Mouse (Mus musculus): ENCODE results near the gene Sash1. TPM values are rescaled to one million over a fixed set of nuclear protein-coding genes. Genes with fewer than 3 reads are reported as not detected.

Sash1 gene
- polyA plus RNA-seq, 1 experiment from 2014 or later, result 5.7 TPM

DNA sequence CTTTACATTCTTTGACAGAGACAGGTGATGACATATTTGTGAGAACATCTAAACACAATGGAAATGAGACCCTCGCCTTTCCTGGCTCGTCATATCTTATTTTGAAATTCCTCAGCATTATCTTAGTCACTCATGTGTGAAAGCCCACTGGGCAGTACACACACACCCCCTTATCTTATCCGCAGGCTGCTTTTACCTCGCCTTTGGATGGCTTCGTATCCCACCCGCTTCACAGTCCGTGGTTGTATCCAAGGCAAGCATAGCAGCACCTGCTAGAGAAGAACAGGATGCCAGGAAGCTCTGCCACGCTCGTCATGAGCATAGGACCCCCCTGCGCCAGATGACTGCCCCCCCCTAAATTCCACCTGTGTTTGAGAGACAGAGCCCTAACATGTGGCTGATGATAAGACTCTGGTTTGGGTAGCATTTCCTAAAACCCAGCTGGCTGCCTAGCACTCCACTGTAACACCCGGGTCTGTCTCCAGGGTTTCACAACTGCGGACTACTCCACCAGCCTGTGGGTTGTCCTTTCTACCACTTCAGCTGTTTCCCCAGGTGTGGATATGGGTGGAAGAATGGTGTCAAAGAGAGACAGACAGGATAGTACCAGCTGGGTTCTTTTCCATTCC lies 84.0 kb downstream of the Sash1 start:
- no peak for ATAC-seq

DNA sequence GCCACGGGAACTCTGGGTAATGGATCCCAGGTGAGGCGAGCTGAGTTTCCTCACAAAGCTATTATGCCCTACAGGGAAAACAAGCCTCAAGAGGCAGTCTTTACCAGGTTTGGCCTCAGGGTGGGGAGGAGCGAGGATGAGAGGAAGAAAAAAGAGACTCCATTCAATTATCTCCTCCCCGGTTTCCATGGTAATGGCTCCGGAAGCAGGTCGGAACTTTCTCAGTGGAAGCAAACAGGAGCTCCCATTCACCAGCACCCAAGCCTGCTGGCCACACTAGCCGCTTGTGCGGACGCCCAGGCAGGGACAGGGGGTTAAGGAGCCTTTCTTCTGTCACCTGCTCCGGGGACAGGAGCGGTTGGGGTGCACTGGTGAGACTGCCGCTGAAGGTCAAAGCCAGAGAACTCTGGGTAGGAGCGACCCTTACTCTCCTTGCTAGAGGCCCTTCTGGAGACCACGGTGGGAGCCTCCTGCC lies 84.7 kb downstream of the Sash1 start:
- Histone ChIP-seq H3K4me2 (replicated peaks) (0 out of 2 replicates have a peak overlapping the region, but pooled peaks have one; percentile 24), H3K4me1 (replicated peaks) (peaks cover 13% of the 10 kb centered on the region), H3K27me3 (replicated peaks) (no peaks in the 10 kb centered on the region), H3K9ac (no peak overlapping the region), H3K36me3 (0 out of 2 replicates have a peak, but pooled peaks cover 2% of the 10 kb centered on the region), H3K4me3 (replicated peaks) (no peak overlapping the region), H3K9me3 (no peaks in the 10 kb centered on the region), H3K27ac (no peak overlapping the region)
- WGBS, result 58% methylated on average over 14 of the region's 14 CpGs
- peak; percentile 37 for ATAC-seq

More for the DNA sequence above, 84.0 kb downstream of the Sash1 start:
- H3K36me3 ChIP-seq, result 0 out of 2 replicates have a peak, but pooled peaks cover 2% of the 10 kb centered on the region
- no peak overlapping the region for H3K9ac ChIP-seq
- H3K27ac ChIP-seq, result no peak overlapping the region
- no peaks in the 10 kb centered on the region for H3K27me3 ChIP-seq (replicated peaks)
- H3K4me1 ChIP-seq (replicated peaks), result peaks cover 13% of the 10 kb centered on the region
- H3K4me2 ChIP-seq (replicated peaks), result no peak overlapping the region
- H3K9me3 ChIP-seq, result no peaks in the 10 kb centered on the region
- no peak overlapping the region for H3K4me3 ChIP-seq (replicated peaks)
- 72% methylated on average over 12 of the region's 12 CpGs for WGBS

DNA sequence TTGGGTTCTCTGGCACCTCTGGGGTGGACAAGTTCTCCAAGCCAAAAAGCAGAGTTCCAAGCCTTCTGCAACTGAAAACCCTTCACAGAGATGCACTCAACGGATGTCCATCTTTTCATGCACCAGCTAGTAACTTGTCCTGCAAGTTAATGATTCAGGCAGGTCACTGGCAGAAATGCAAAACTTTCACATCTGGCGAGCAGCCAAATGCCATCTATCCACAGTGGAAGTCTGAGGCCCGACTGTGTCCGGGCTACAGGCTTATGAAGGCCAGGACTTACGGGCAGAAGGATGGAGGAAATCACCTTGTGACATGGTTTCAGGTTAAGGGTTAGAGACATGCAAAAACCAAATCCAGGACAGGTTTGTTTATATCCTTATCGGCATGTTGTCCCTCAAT lies 88.0 kb downstream of the Sash1 start:
- H3K9me3 ChIP-seq, result no peaks in the 10 kb centered on the region
- no peak for ATAC-seq
- H3K4me1 ChIP-seq (replicated peaks), result no peaks in the 10 kb centered on the region
- H3K4me3 ChIP-seq (replicated peaks), result no peak overlapping the region
- H3K4me2 ChIP-seq (replicated peaks), result no peak overlapping the region
- 66% methylated on average over 6 of the region's 6 CpGs for WGBS
- no peaks in the 10 kb centered on the region for H3K27me3 ChIP-seq (replicated peaks)
- 0 out of 2 replicates have a peak, but pooled peaks cover 2% of the 10 kb centered on the region for H3K36me3 ChIP-seq
- H3K27ac ChIP-seq, result no peak overlapping the region
- no peak overlapping the region for H3K9ac ChIP-seq

DNA sequence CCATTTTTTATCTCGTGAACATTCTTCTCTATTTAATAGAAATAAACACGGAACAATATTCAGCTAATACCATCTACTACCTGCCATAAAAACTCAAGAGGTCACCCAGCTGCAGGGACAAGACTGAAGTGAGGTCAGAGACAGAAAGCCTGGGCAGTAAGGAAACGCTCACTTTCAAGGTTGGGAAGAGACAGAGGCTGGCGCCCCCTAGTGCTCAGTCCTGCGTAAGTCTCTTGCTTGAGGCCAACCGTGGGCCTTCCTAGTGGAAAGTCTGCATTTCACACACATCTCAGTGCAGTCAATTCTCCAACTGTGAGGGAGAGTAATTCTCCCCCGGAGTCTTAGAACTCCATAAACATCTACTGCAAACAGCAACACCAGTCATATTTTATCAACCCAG lies 90.5 kb downstream of the Sash1 start:
- WGBS, result 35% methylated on average over 7 of the region's 7 CpGs
- 0 out of 2 replicates have a peak, but pooled peaks have one; percentile 23 for ATAC-seq
- Histone ChIP-seq H3K9ac (no peak overlapping the region), H3K4me3 (replicated peaks) (no peak overlapping the region), H3K27me3 (replicated peaks) (no peaks in the 10 kb centered on the region), H3K4me1 (replicated peaks) (no peaks in the 10 kb centered on the region), H3K4me2 (replicated peaks) (no peak overlapping the region), H3K27ac (no peak overlapping the region), H3K9me3 (no peaks in the 10 kb centered on the region), H3K36me3 (0 out of 2 replicates have a peak, but pooled peaks cover 2% of the 10 kb centered on the region)

DNA sequence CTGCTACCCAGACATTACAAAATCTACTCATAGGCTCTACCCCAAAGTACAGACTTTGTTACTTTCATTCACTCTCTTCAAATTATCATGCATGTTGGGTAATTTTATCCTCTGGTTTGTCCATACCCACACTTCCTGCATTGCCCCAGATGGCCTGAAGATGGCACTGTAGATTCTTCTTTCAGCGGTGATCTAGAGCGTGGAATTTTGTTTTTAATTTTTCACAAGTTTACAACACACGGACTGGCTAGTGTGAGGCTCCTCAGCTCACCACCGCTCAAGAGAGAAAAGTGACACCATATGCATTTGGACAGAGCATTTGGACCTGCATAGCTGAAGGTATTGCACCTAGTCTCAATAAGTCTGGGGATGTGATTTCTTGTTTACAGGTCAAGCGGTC lies 93.5 kb downstream of the Sash1 start:
- Histone ChIP-seq H3K4me2 (replicated peaks) (no peak overlapping the region), H3K9ac (no peak overlapping the region), H3K9me3 (no peaks in the 10 kb centered on the region), H3K4me3 (replicated peaks) (no peak overlapping the region), H3K27me3 (replicated peaks) (no peaks in the 10 kb centered on the region), H3K27ac (no peak overlapping the region), H3K4me1 (replicated peaks) (0 out of 2 replicates have a peak, but pooled peaks cover 3% of the 10 kb centered on the region), H3K36me3 (no peaks in the 10 kb centered on the region)
- 0 out of 2 replicates have a peak, but pooled peaks have one; percentile 30 for ATAC-seq
- WGBS, result 55% methylated on average over 5 of the region's 5 CpGs

DNA sequence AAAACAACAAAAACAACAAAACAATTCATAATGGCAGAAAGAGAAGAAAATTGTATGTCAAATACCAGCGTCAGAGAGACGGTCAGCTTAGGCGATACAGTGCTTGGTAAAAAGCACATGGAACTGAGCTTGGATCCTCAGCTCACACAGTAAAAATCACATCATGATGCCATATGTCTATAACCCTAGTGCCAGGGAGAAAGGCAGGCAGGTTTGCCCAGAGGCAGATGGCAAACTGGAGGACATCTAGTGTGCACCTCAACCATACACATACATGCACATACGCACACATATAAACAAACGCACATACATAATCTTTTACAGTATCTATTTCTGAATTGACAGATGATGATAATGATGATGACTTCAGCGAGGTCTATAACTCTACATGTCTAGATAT lies 96.8 kb downstream of the Sash1 start:
- no peaks in the 10 kb centered on the region for H3K9me3 ChIP-seq
- H3K9ac ChIP-seq, result no peak overlapping the region
- H3K27ac ChIP-seq, result no peak overlapping the region
- H3K4me3 ChIP-seq (replicated peaks), result no peak overlapping the region
- 97% methylated on average over 6 of the region's 6 CpGs for WGBS
- H3K36me3 ChIP-seq, result no peaks in the 10 kb centered on the region
- H3K27me3 ChIP-seq (replicated peaks), result no peaks in the 10 kb centered on the region
- H3K4me1 ChIP-seq (replicated peaks), result peaks cover 9% of the 10 kb centered on the region; the same call in 1 of the 2 replicates
- H3K4me2 ChIP-seq (replicated peaks), result no peak overlapping the region
- no peak for ATAC-seq

DNA sequence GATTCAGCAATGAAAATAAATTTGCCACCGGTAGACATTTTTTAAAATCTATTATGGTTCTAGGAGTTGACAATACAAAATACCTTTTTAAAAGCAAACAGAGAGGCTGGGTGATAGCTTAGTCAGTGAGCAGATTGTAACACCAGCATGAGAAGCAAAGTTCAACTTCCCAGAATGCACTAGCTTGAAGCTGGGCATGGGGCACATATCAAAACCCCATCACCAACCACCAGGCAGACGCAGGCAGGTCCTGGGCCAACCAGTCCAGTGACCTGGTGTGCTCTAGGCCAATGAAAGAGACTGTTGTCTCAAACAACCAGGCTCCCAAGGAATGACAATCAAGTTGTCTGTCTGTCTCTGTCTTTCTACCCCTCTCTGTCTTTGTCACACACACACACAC lies 98.6 kb downstream of the Sash1 start:
- peak; percentile 65 for ATAC-seq
- no peak overlapping the region for H3K4me2 ChIP-seq (replicated peaks)
- WGBS, result 62% methylated on average over 2 of the region's 2 CpGs

DNA sequence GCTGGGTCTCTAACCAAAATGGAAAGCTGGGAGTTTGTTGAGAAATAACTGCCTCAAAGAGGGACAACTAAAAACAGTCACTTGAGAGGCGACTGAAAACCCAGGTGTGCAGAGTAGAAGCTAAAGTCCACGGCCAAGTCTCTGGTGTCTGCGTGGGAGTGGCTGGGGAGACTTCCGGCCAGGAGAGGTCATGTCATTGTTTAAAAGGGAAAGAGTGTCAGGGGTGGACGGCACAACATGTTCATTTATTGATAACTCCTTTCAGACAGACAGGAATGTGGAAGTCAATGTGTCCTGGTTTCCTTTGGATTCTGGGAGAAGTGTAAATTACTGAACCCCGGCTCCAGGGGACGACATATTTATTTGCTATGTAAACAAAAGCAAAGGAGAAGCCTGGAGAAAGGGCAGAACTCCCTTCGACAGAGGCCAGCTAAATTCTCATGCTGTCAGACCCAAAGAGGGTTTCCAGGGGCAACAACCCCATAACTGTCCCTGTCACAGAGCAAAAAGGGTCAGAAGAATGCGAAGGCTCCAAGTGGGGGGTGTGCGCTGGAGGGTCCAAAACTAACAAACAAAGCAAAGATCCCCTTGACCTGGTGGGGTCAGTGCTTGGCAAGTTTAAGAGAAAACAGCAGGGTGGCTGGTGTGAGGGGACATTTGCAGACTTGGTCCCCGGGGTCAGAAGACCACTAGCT lies 100.3 kb downstream of the Sash1 start:
- ATAC-seq, result peak; percentile 37; the same call in 1 of the 2 replicates
- no peak overlapping the region for H3K9ac ChIP-seq
- H3K27ac ChIP-seq, result no peak overlapping the region
- peaks cover 9% of the 10 kb centered on the region; the same call in 1 of the 2 replicates for H3K4me1 ChIP-seq (replicated peaks)
- H3K4me3 ChIP-seq (replicated peaks), result no peak overlapping the region
- H3K27me3 ChIP-seq (replicated peaks), result no peaks in the 10 kb centered on the region
- no peak overlapping the region for H3K4me2 ChIP-seq (replicated peaks)
- 0 out of 2 replicates have a peak, but pooled peaks cover 5% of the 10 kb centered on the region for H3K36me3 ChIP-seq
- H3K9me3 ChIP-seq, result no peaks in the 10 kb centered on the region
- 28% methylated on average over 11 of the region's 11 CpGs for WGBS

More for the DNA sequence above, 98.6 kb downstream of the Sash1 start:
- Histone ChIP-seq H3K4me3 (replicated peaks) (no peak overlapping the region), H3K27ac (no peak overlapping the region), H3K27me3 (replicated peaks) (no peaks in the 10 kb centered on the region), H3K36me3 (0 out of 2 replicates have a peak, but pooled peaks cover 5% of the 10 kb centered on the region), H3K9me3 (no peaks in the 10 kb centered on the region), H3K4me1 (replicated peaks) (peaks cover 9% of the 10 kb centered on the region; the same call in 1 of the 2 replicates), H3K9ac (no peak overlapping the region)

DNA sequence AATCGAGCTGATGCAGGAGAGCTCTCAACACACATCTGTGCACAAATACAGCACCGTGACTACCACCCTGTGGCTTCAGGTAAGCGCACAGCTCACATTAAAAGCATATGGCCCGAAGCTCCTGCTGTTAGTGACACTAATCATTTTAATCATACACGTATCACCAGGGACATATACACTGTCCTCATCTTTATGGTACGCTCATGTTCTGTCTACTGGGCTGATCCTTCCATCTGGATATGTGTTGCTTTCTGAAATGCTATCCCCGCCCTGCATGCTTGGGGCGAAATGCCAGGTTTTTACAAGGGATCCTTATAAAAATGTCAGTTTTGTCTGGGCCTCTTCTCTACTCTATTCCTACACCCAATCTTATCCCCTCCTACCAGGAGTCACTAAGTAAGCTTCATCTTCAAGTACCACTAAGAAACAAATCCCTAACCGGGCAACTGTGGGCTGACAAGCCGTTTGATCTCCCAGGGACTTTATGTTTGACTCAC lies 103.9 kb downstream of the Sash1 start:
- WGBS, result 78% methylated on average over 10 of the region's 10 CpGs
- Histone ChIP-seq H3K4me2 (replicated peaks) (no peak overlapping the region), H3K27me3 (replicated peaks) (no peaks in the 10 kb centered on the region), H3K4me1 (replicated peaks) (peaks cover 6% of the 10 kb centered on the region; the same call in 1 of the 2 replicates), H3K36me3 (0 out of 2 replicates have a peak, but pooled peaks cover 5% of the 10 kb centered on the region), H3K9ac (no peak overlapping the region), H3K9me3 (no peaks in the 10 kb centered on the region), H3K27ac (no peak overlapping the region), H3K4me3 (replicated peaks) (no peak overlapping the region)
- no peak for ATAC-seq

DNA sequence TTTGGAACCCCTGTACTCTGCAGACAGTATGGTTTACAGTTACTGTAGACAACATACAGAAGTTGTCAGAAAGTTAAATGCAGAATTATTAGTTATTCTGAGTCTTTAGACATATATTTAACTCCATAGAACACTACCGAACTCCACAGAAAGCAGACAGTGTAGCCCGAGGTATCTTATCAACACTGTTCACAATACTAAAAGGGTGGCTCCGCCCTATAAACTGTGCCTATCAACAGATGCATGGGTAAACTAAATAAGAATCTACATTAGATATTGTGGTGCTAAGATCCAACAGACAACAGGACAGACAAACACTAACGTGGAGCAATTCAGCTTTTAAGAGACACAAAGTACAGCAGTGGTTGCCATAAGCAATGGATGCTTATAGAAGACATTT lies 106.0 kb downstream of the Sash1 start:
- 0 out of 2 replicates have a peak, but pooled peaks cover 5% of the 10 kb centered on the region for H3K36me3 ChIP-seq
- H3K27me3 ChIP-seq (replicated peaks), result no peaks in the 10 kb centered on the region
- H3K27ac ChIP-seq, result no peak overlapping the region
- 85% methylated on average over 4 of the region's 4 CpGs for WGBS
- ATAC-seq, result no peak
- no peak overlapping the region for H3K4me3 ChIP-seq (replicated peaks)
- no peaks in the 10 kb centered on the region for H3K4me1 ChIP-seq (replicated peaks)
- H3K9ac ChIP-seq, result no peak overlapping the region
- H3K9me3 ChIP-seq, result no peaks in the 10 kb centered on the region
- no peak overlapping the region for H3K4me2 ChIP-seq (replicated peaks)

DNA sequence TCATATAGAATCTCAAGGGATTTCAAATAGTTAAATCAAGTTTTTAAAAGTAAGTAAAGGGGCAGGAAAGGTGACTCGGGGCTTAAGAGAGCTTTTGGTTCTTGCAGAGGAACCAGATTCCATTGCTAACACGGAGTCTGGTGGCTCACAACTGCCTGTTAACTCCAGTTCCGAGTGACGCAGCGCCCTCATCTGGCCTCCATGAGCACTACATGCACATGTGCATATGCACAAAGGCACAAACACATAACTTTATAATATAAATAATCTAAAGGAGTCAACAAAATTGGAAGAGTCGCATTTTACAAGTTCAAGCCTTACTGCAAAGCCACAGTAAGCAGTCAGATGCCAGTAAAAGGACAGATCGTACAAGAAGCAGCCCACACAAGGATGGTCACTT lies 107.0 kb downstream of the Sash1 start:
- no peak for ATAC-seq
- WGBS, result 90% methylated on average over 7 of the region's 7 CpGs
- no peak overlapping the region for H3K4me2 ChIP-seq (replicated peaks)
- no peak overlapping the region for H3K27ac ChIP-seq
- H3K9ac ChIP-seq, result no peak overlapping the region
- no peaks in the 10 kb centered on the region for H3K9me3 ChIP-seq
- H3K4me1 ChIP-seq (replicated peaks), result no peaks in the 10 kb centered on the region
- H3K36me3 ChIP-seq, result 0 out of 2 replicates have a peak, but pooled peaks cover 3% of the 10 kb centered on the region
- H3K4me3 ChIP-seq (replicated peaks), result no peak overlapping the region
- H3K27me3 ChIP-seq (replicated peaks), result no peaks in the 10 kb centered on the region

DNA sequence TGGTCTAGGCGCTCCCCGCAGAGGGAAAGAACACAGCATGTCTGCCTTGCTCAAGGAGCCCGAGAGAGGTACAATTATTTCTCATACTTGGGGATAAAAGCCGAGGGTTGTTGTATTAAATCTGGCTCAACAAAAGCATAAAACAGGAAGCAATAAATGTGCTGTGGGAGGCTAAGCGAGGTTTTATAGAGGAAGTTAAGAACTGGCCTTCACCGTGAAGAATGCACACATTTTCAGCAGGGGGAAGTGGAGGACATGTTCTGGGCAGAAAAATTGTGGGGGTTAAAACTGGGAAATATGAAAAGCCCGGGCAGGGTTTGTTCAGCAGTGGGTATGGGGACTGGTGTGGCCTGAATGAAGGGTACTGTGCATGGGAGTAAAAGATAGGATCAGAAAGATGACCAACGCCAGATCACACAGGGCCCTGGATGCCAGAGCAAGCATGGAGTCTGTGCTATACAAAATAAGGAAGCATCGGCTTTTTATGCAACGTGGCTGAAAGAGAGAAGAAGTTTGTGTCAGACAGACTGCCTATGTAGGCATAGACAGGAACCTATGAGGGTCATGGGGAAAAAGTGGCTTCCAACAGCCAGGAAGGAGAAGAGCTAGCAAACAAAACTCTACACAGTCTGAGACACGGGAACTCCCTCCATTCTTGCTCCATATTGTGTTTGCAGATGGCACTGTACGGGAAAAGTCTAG lies 108.2 kb downstream of the Sash1 start:
- Histone ChIP-seq H3K9me3 (no peaks in the 10 kb centered on the region), H3K9ac (no peak overlapping the region), H3K4me2 (replicated peaks) (no peak overlapping the region), H3K4me1 (replicated peaks) (peaks cover 2% of the 10 kb centered on the region; the same call in 1 of the 2 replicates), H3K27ac (no peak overlapping the region), H3K4me3 (replicated peaks) (no peak overlapping the region), H3K36me3 (no peaks in the 10 kb centered on the region), H3K27me3 (replicated peaks) (no peaks in the 10 kb centered on the region)
- no peak for ATAC-seq
- 84% methylated on average over 12 of the region's 12 CpGs for WGBS

Data from intestine, embryonic 15.5 days (tissue).